Mouse (Mus musculus): ENCODE results near the gene Iqgap2. TPM values are rescaled to one million over a fixed set of nuclear protein-coding genes. Genes with fewer than 3 reads are reported as not detected.

Gene Iqgap2
- polyA plus RNA-seq, 1 experiment from 2014 or later = 4.8 TPM

DNA sequence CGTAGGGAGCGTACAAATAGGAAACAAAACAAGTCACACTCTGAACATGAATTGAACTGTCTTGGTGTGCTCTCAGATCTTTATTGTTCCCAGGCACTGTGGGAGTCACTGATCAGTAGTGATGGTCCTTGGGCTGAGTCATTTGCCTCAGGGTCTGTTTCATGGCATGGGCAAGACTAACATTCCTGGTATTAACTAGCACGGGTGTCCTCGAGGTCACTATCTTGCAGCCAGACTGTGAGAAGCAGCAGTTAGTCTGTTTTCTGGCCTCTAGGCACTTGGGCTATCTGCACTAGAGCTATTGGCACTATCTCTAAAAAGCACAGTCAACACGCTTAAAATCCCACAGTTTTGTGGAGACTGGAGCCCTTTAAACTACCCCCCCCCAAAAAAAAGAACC is 295.8 kb downstream of the Iqgap2 start:
- Histone ChIP-seq H3K4me1 (ENCODE audit: control insufficient read depth, insufficient read depth, low read length) (no peaks in the 10 kb centered on the region), H3K9ac (replicated peaks; ENCODE audit: low read length) (no peak overlapping the region), H3K27me3 (ENCODE audit: control insufficient read depth, insufficient read depth, low read length) (no peaks in the 10 kb centered on the region), H3K4me3 (replicated peaks; ENCODE audit: low read depth, low read length) (no peak overlapping the region), H3K27ac (replicated peaks; ENCODE audit: low read depth, low read length) (no peak overlapping the region), H3K36me3 (ENCODE audit: control insufficient read depth, insufficient read depth, low read length) (peaks cover 3% of the 10 kb centered on the region; the same call in 1 of the 2 replicates), H3K9me3 (ENCODE audit: control insufficient read depth, low read length) (no peaks in the 10 kb centered on the region), H3K4me2 (ENCODE audit: low read length) (no peak overlapping the region)
- no peak for ATAC-seq (ENCODE audit: low FRiP score, low TSS enrichment)
- DNase-seq = no peak
- 79% methylated on average over 5 of the region's 5 CpGs for WGBS

DNA sequence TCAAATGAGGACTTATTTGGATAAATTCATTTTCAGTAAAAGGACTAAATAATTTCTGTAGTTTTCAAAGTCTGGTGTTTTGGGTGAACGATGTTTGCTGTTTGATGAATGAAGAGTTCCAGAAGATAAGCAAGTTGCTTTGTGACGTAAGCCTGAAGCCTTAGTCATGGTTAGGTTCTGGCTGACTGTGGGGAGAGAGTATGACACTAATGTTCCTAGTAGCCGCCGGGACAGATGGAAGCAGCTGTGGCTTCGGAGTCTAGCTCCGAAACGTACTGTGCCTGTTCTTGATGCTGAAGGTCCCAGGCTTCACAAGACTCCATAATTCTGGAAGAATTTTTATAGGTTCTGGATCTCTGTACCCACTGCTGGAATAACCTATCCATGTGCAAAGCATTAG is 296.3 kb downstream of the Iqgap2 start:
- Histone ChIP-seq H3K4me3 (replicated peaks; ENCODE audit: low read depth, low read length) (no peak overlapping the region), H3K9ac (replicated peaks; ENCODE audit: low read length) (no peak overlapping the region), H3K4me1 (ENCODE audit: control insufficient read depth, insufficient read depth, low read length) (no peaks in the 10 kb centered on the region), H3K4me2 (ENCODE audit: low read length) (no peak overlapping the region), H3K36me3 (ENCODE audit: control insufficient read depth, insufficient read depth, low read length) (no peaks in the 10 kb centered on the region), H3K27ac (replicated peaks; ENCODE audit: low read depth, low read length) (no peak overlapping the region), H3K9me3 (ENCODE audit: control insufficient read depth, low read length) (no peaks in the 10 kb centered on the region), H3K27me3 (ENCODE audit: control insufficient read depth, insufficient read depth, low read length) (no peaks in the 10 kb centered on the region)
- no peak for DNase-seq
- WGBS = 92% methylated on average over 7 of the region's 7 CpGs
- ATAC-seq (ENCODE audit: low FRiP score, low TSS enrichment) = no peak

DNA sequence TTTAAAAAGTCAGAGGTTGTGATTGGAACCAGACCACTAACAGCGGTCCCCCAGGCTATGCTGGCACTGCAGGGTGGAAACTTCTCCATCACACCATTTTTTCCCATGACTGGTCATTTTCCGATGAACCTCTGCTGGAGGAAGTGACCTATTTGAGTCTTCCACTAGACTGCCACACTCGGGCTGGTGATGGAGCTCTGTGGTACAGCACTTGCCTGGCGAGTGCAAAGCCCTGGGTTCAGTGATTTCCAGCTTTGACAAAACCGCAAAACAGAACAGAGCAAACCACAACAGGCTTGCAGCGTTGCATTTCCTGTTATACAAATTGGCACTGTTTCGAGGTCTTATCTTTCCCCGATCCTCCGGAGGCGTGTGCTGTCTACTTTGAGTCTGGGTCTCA is 298.9 kb downstream of the Iqgap2 start:
- DNase-seq (no peak), ATAC-seq (ENCODE audit: low FRiP score, low TSS enrichment) (no peak)
- Histone ChIP-seq H3K4me3 (replicated peaks; ENCODE audit: low read depth, low read length) (no peak overlapping the region), H3K9me3 (ENCODE audit: control insufficient read depth, low read length) (no peaks in the 10 kb centered on the region), H3K4me2 (ENCODE audit: low read length) (no peak overlapping the region), H3K4me1 (ENCODE audit: control insufficient read depth, insufficient read depth, low read length) (no peaks in the 10 kb centered on the region), H3K27ac (replicated peaks; ENCODE audit: low read depth, low read length) (no peak overlapping the region), H3K9ac (replicated peaks; ENCODE audit: low read length) (no peak overlapping the region), H3K27me3 (ENCODE audit: control insufficient read depth, insufficient read depth, low read length) (no peaks in the 10 kb centered on the region), H3K36me3 (ENCODE audit: control insufficient read depth, insufficient read depth, low read length) (no peaks in the 10 kb centered on the region)
- WGBS = 91% methylated on average over 10 of the region's 10 CpGs

DNA sequence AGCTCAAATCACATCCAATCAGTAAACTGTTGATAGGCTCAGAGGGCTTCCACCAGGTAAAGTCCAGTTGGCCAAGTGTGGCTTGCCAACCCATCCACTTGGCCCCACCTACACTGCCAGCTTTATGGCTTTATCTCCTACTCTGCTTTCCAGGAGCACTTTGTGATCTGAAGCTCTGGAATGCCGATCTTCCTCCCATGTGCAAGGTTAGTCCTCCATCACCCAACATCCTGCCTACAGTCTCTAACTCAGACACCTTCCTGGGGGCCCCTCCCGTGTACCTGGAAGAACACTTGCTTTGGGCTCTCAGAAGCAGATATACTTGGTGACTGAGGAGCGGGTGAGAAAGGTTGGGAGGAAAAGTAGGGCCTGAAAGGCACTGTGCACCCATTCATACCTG is 300.1 kb downstream of the Iqgap2 start:
- no peak for ATAC-seq (ENCODE audit: low FRiP score, low TSS enrichment)
- Histone ChIP-seq H3K9me3 (ENCODE audit: control insufficient read depth, low read length) (no peaks in the 10 kb centered on the region), H3K27ac (replicated peaks; ENCODE audit: low read depth, low read length) (no peak overlapping the region), H3K4me1 (ENCODE audit: control insufficient read depth, insufficient read depth, low read length) (no peaks in the 10 kb centered on the region), H3K36me3 (ENCODE audit: control insufficient read depth, insufficient read depth, low read length) (no peaks in the 10 kb centered on the region), H3K9ac (replicated peaks; ENCODE audit: low read length) (no peak overlapping the region), H3K4me3 (replicated peaks; ENCODE audit: low read depth, low read length) (no peak overlapping the region), H3K4me2 (ENCODE audit: low read length) (no peak overlapping the region), H3K27me3 (ENCODE audit: control insufficient read depth, insufficient read depth, low read length) (no peaks in the 10 kb centered on the region)
- 86% methylated on average over 3 of the region's 3 CpGs for WGBS
- no peak for DNase-seq

DNA sequence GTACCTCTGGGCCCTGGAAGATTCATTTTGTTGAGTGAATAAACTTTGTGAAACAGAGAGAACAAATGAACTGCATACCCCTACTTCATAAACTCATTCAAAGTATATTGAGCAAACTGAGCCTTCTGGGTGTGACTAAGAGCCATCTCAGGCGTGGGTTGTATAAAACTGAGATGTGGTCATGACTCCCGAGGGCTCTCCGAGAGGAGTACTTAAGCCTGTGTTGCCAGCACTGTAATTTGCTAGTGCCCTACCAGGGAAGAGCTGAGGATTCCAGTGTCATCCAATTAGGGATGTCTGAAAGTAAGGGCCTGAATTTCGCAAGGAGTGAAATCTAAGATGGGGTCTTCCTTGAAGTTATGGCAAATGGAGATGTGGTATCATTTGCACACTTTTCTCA is 304.1 kb downstream of the Iqgap2 start:
- Histone ChIP-seq H3K36me3 (ENCODE audit: control insufficient read depth, insufficient read depth, low read length) (no peaks in the 10 kb centered on the region), H3K9ac (replicated peaks; ENCODE audit: low read length) (no peak overlapping the region), H3K4me3 (replicated peaks; ENCODE audit: low read depth, low read length) (no peak overlapping the region), H3K4me2 (ENCODE audit: low read length) (no peak overlapping the region), H3K27ac (replicated peaks; ENCODE audit: low read depth, low read length) (no peak overlapping the region), H3K9me3 (ENCODE audit: control insufficient read depth, low read length) (no peaks in the 10 kb centered on the region), H3K27me3 (ENCODE audit: control insufficient read depth, insufficient read depth, low read length) (no peaks in the 10 kb centered on the region), H3K4me1 (ENCODE audit: control insufficient read depth, insufficient read depth, low read length) (0 out of 2 replicates have a peak, but pooled peaks cover 5% of the 10 kb centered on the region)
- no peak for DNase-seq
- WGBS = 89% methylated on average over 4 of the region's 4 CpGs
- ATAC-seq (ENCODE audit: low FRiP score, low TSS enrichment) = no peak

DNA sequence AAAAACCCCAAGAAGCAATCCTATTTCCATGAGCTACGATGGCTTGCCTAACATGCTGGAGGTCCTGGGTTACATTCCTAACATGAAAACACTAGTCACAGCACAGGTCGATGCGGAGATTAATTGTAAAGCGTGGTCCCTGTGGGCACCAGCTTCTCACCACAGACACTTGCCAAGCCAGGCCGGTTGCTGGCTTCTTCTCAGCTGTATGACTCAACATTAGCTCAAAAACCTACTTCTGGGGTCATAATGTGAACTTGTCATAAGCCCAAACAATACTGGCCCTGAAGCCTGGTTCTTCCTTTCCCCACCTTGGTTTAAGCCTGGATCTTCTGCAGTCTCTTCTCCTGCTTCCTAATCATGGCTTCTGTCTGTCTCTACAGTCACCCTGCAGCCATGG is 306.8 kb downstream of the Iqgap2 start:
- no peak overlapping the region for H3K4me3 ChIP-seq (replicated peaks; ENCODE audit: low read depth, low read length)
- no peak for ATAC-seq (ENCODE audit: low FRiP score, low TSS enrichment)
- H3K9me3 ChIP-seq (ENCODE audit: control insufficient read depth, low read length) = no peaks in the 10 kb centered on the region
- no peak overlapping the region for H3K27ac ChIP-seq (replicated peaks; ENCODE audit: low read depth, low read length)
- no peak overlapping the region for H3K9ac ChIP-seq (replicated peaks; ENCODE audit: low read length)
- H3K27me3 ChIP-seq (ENCODE audit: control insufficient read depth, insufficient read depth, low read length) = no peaks in the 10 kb centered on the region
- no peak overlapping the region for H3K4me2 ChIP-seq (ENCODE audit: low read length)
- no peak for DNase-seq
- H3K4me1 ChIP-seq (ENCODE audit: control insufficient read depth, insufficient read depth, low read length) = 0 out of 2 replicates have a peak, but pooled peaks cover 5% of the 10 kb centered on the region
- WGBS = 94% methylated on average over 5 of the region's 5 CpGs
- no peaks in the 10 kb centered on the region for H3K36me3 ChIP-seq (ENCODE audit: control insufficient read depth, insufficient read depth, low read length)

DNA sequence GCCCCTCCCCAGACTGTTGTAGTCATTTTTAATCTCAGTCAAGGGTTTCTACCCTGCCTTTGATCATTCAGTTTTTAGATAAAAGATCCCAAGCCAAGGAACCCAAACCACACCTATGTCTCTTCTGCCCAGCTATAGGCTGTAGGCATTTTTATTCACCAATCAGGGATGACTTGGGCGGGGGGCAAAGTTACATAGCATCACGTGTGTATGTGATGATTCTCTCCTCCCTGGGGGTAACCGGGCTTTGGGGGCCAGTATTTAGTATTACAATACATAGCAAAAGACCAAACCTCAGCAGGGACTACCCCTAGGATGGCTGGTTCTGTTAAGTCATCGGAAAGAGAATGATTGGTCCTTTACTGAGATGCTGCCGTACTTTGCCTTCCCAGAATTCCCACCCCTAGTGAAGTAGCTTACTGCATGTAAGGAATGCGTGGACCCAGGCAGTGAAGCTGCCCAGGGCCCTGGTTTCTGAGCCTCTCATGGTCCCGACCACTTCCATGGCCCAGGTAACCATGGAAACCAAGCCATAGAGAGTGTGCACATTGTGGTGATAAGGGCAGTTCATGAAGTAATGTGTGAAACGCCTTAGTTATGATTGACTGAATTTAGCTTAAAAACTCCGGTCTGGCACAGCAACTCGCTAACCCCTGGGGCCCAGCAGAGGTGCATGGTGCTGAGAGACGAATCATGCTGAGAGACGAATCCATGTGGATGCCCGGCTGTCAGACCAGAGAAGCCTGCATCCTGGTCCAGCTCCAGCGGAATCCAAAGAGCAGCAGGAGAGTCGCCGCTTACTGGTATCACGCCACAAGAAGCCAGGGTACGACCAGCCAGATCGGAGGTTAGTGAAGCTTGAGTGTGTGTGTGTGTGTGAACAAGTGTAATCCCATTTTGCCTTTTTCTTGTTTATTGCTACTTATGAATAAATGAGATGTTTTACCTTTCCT is 308.2 kb downstream of the Iqgap2 start:
- Histone ChIP-seq H3K4me3 (replicated peaks; ENCODE audit: low read depth, low read length) (no peak overlapping the region), H3K36me3 (ENCODE audit: control insufficient read depth, insufficient read depth, low read length) (no peaks in the 10 kb centered on the region), H3K27ac (replicated peaks; ENCODE audit: low read depth, low read length) (no peak overlapping the region), H3K4me2 (ENCODE audit: low read length) (peak overlapping the region; percentile 15; the same call in 1 of the 2 replicates), H3K27me3 (ENCODE audit: control insufficient read depth, insufficient read depth, low read length) (no peaks in the 10 kb centered on the region), H3K4me1 (ENCODE audit: control insufficient read depth, insufficient read depth, low read length) (0 out of 2 replicates have a peak, but pooled peaks cover 5% of the 10 kb centered on the region), H3K9me3 (ENCODE audit: control insufficient read depth, low read length) (no peaks in the 10 kb centered on the region), H3K9ac (replicated peaks; ENCODE audit: low read length) (no peak overlapping the region)
- DNase-seq (peak; percentile 72), ATAC-seq (ENCODE audit: low FRiP score, low TSS enrichment) (no peak)
- 53% methylated on average over 19 of the region's 19 CpGs for WGBS

DNA sequence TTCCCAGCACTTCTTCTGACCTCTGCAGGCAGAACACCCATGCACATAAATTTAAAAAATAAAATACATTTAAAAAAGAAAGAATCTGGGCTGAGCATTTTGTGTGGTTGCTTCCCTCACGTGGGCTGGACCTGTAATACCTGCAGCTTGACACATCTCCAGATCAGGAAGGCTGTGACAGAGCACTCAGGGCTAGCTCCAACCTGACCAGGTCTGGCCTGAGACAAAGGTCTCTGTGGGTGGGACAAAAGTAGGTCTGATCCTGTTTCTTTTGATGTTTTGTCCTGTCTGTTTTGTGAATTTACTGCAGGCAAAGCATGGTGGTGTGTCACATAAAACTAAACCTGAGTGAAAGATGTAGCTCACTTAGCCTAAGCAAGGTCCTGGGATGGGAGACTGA is 309.9 kb downstream of the Iqgap2 start:
- H3K4me1 ChIP-seq (ENCODE audit: control insufficient read depth, insufficient read depth, low read length) = 0 out of 2 replicates have a peak, but pooled peaks cover 5% of the 10 kb centered on the region
- no peaks in the 10 kb centered on the region for H3K36me3 ChIP-seq (ENCODE audit: control insufficient read depth, insufficient read depth, low read length)
- no peaks in the 10 kb centered on the region for H3K9me3 ChIP-seq (ENCODE audit: control insufficient read depth, low read length)
- H3K4me3 ChIP-seq (replicated peaks; ENCODE audit: low read depth, low read length) = no peak overlapping the region
- 41% methylated on average over 1 of the region's 1 CpGs for WGBS
- DNase-seq (no peak), ATAC-seq (ENCODE audit: low FRiP score, low TSS enrichment) (no peak)
- no peak overlapping the region for H3K4me2 ChIP-seq (ENCODE audit: low read length)
- H3K27ac ChIP-seq (replicated peaks; ENCODE audit: low read depth, low read length) = no peak overlapping the region
- H3K9ac ChIP-seq (replicated peaks; ENCODE audit: low read length) = no peak overlapping the region
- H3K27me3 ChIP-seq (ENCODE audit: control insufficient read depth, insufficient read depth, low read length) = no peaks in the 10 kb centered on the region
